Mouse (Mus musculus): ENCODE data around the gene Mrln. TPM values are rescaled to one million over a fixed set of nuclear protein-coding genes. Genes with fewer than 3 reads are reported as not detected.

Gene Mrln
- 1 to 10 TPM in 1 of 2 experiments, not detected in 1; 1.1 TPM for total RNA-seq (2021)

- peak; percentile 39 for DNase-seq
- intact Hi-C loops (cut with DNase I), result no loop called here
Observed at GRCm38 (mm10) chr10:70204505-70205399, at the start of gene Mrln. TSS of gene Mrln (plus strand) at chr10:70204664.

GRCm38 (mm10) chr10:70156431-70157165, 47.9 kb upstream of the Mrln start:
- peak; percentile 20 for DNase-seq

GRCm38 (mm10) chr10:70159651-70160320, 44.7 kb upstream of the Mrln start:
- intact Hi-C loops (cut with DNase I), result loop anchor here (10.0 kb wide), 1 partner anchor 1075 kb away; no protein-coding TSS in a partner anchor
- DNase-seq, result peak; percentile 15

More at GRCm38 (mm10) chr10:70156431-70157165, 47.9 kb upstream of the Mrln start:
- intact Hi-C loops (cut with DNase I), result loop anchor here (10.0 kb wide), 1 partner anchor 1072 kb away; no protein-coding TSS in a partner anchor

- intact Hi-C loops (cut with DNase I), result no loop called here
- no peak for DNase-seq
Observed at GRCm38 (mm10) chr10:70160811-70161210, 43.7 kb upstream of the Mrln start.

GRCm38 (mm10) chr10:70161504-70161903, 43.0 kb upstream of the Mrln start:
- intact Hi-C loops (cut with DNase I), result no loop called here
- DNase-seq, result no peak

GRCm38 (mm10) chr10:70163681-70164080, 40.8 kb upstream of the Mrln start:
- DNase-seq, result no peak
- intact Hi-C loops (cut with DNase I), result no loop called here

- intact Hi-C loops (cut with DNase I), result no loop called here
- no peak for DNase-seq
Observed at GRCm38 (mm10) chr10:70165877-70166276, 38.6 kb upstream of the Mrln start.

GRCm38 (mm10) chr10:70166427-70166826, 38.0 kb upstream of the Mrln start:
- intact Hi-C loops (cut with DNase I), result no loop called here
- no peak for DNase-seq

GRCm38 (mm10) chr10:70167625-70168024, 36.8 kb upstream of the Mrln start:
- intact Hi-C loops (cut with DNase I), result no loop called here
- DNase-seq, result no peak

GRCm38 (mm10) chr10:70168396-70168795, 36.1 kb upstream of the Mrln start:
- no peak for DNase-seq
- intact Hi-C loops (cut with DNase I), result no loop called here

- intact Hi-C loops (cut with DNase I), result no loop called here
Observed at GRCm38 (mm10) chr10:70169044-70169443, 35.4 kb upstream of the Mrln start.

GRCm38 (mm10) chr10:70173314-70173713, 31.1 kb upstream of the Mrln start:
- intact Hi-C loops (cut with DNase I), result loop anchor here (10.0 kb wide), 1 partner anchor 121 kb away; no protein-coding TSS in a partner anchor
- peak; percentile 66 for DNase-seq

More at GRCm38 (mm10) chr10:70169044-70169443, 35.4 kb upstream of the Mrln start:
- no peak for DNase-seq

GRCm38 (mm10) chr10:70174494-70175190, 29.8 kb upstream of the Mrln start:
- DNase-seq, result no peak
- intact Hi-C loops (cut with DNase I), result loop anchor here (10.0 kb wide), 1 partner anchor 120 kb away; no protein-coding TSS in a partner anchor

GRCm38 (mm10) chr10:70180727-70181126, 23.7 kb upstream of the Mrln start:
- intact Hi-C loops (cut with DNase I), result loop anchor here (10.0 kb wide), 1 partner anchor 374 kb away; no protein-coding TSS in a partner anchor

GRCm38 (mm10) chr10:70181279-70181972, 23.0 kb upstream of the Mrln start:
- DNase-seq, result no peak
- intact Hi-C loops (cut with DNase I), result loop anchor here (10.0 kb wide), 1 partner anchor 373 kb away; no protein-coding TSS in a partner anchor

More at GRCm38 (mm10) chr10:70180727-70181126, 23.7 kb upstream of the Mrln start:
- DNase-seq, result no peak

- intact Hi-C loops (cut with DNase I), result loop anchor here (10.0 kb wide), 1 partner anchor 371 kb away; no protein-coding TSS in a partner anchor
- DNase-seq, result no peak
Observed at GRCm38 (mm10) chr10:70183210-70184080, 21.0 kb upstream of the Mrln start.

GRCm38 (mm10) chr10:70186136-70186535, 18.3 kb upstream of the Mrln start:
- peak; percentile 21 for DNase-seq
- intact Hi-C loops (cut with DNase I), result loop anchor here (10.0 kb wide), 1 partner anchor 369 kb away; no protein-coding TSS in a partner anchor

GRCm38 (mm10) chr10:70186586-70186985, 17.9 kb upstream of the Mrln start:
- DNase-seq, result no peak
- intact Hi-C loops (cut with DNase I), result loop anchor here (10.0 kb wide), 1 partner anchor 368 kb away; no protein-coding TSS in a partner anchor
